Mouse (Mus musculus) heart, adult 2 months (tissue): ENCODE measurements around the gene Tor3a. TPM values are rescaled to one million over a fixed set of nuclear protein-coding genes. Genes with fewer than 3 reads are reported as not detected.
A peak's percentile ranks its signal among the peaks of the same experiment; 100 is the strongest.

ENCODE experiments used
- DNase-seq, 2 experiments: peaks; one replicate each; pipeline ENCODE4 v3.0.0; 2021
- H3K27ac ChIP-seq: fragments of 200-600 bp; 2 replicates; pipeline ENCODE4 v1.8.1; 2022
- H3K27me3 ChIP-seq: fragments of 200-500 bp; 2 replicates; pipeline ENCODE4 v1.6.1; 2012; ENCODE audit warnings: mild to moderate bottlenecking, low read length, inconsistent platforms, mixed read lengths; ENCODE audit not compliant: control insufficient read depth, insufficient read depth
- H3K36me3 ChIP-seq: fragments of 200-500 bp; 2 replicates; pipeline ENCODE4 v1.6.1; 2012; ENCODE audit warnings: low read length, inconsistent platforms; ENCODE audit not compliant: control insufficient read depth, insufficient read depth
- H3K4me1 ChIP-seq: fragments of 200-500 bp; 2 replicates; pipeline ENCODE4 v1.6.1; 2011; ENCODE audit warnings: low read length; ENCODE audit not compliant: control insufficient read depth, insufficient read depth
- H3K4me3 ChIP-seq: fragments of 200-600 bp; 2 replicates; pipeline ENCODE4 v1.8.1; 2022
- H3K79me2 ChIP-seq: fragments of 200-500 bp; replicated peaks from 2 replicates; pipeline ENCODE4 v1.6.1; 2012; ENCODE audit warnings: mild to moderate bottlenecking, inconsistent platforms, low read length, moderate library complexity, mixed read lengths; ENCODE audit not compliant: control insufficient read depth, insufficient read depth
- H3K9ac ChIP-seq: fragments of 200-500 bp; 2 replicates; pipeline ENCODE4 v1.6.1; 2012; ENCODE audit warnings: low read depth, mild to moderate bottlenecking, control low read depth, inconsistent platforms, low read length, mixed read lengths
- CTCF ChIP-seq: fragments of 200-600 bp; IDR thresholded peaks from 2 replicates; pipeline ENCODE4 v1.8.1; 2022; ENCODE audit warnings: antibody characterized with exemption, mild to moderate bottlenecking, moderate library complexity
- EP300 ChIP-seq: fragments of 200-500 bp; IDR thresholded peaks from 2 replicates; pipeline ENCODE4 v1.6.1; 2011; ENCODE audit warnings: low read depth, low read length, control low read depth; ENCODE audit not compliant: insufficient read depth
- POLR2A ChIP-seq: fragments of 200-500 bp; IDR thresholded peaks from 2 replicates; pipeline ENCODE4 v1.6.1; 2011; ENCODE audit warnings: mild to moderate bottlenecking, low read depth, low read length, control low read depth; ENCODE audit not compliant: insufficient read depth
- WGBS: fragments of 180-500 bp; shearing (Covaris S2); methylation state at CpG from one replicate; pipeline ENCODE4 v1.1.7; 2018; 5-methylcytosine and 5-hydroxymethylcytosine counted together
- intact Hi-C: fragments of 180-260 bp; cut with DNase I; formaldehyde crosslinking; loops from one replicate; pipeline ENCODE4 v1.15.1; 2025
- polyA plus RNA-seq: library from polyadenylated mRNA; depleted of rRNA; stranded (reverse); fragments of >200 nt; gene quantifications from 2 replicates; pipeline ENCODE4 v1.2.3, GENCODE M21; 2012
- total RNA-seq, 2 experiments: library from RNA; stranded (reverse); gene quantifications; 2 replicates each; pipeline ENCODE4 v1.2.3; 2021

Tor3a gene
- total and polyA plus RNA-seq, 3 experiments, result 8.3 to 11.6 (median 8.9) TPM

GRCm38 (mm10) chr1:156676171-156676570 is 2.0 kb upstream of the Tor3a start:
- TF ChIP-seq EP300 (peak; percentile 67; the same call in 1 of the 2 replicates), CTCF (peak; percentile 96), POLR2A (no peak)
- Histone ChIP-seq H3K36me3 (no peaks in the 10 kb centered on the region), H3K4me1 (0 out of 2 replicates have a peak, but pooled peaks cover 3% of the 10 kb centered on the region), H3K27me3 (no peaks in the 10 kb centered on the region), H3K9ac (no peak overlapping the region), H3K79me2 (no peaks in the 10 kb centered on the region), H3K4me3 (no peak overlapping the region), H3K27ac (no peak overlapping the region)
- peak; percentile 66 to 78 for DNase-seq
- 26% methylated on average over 12 of the region's 12 CpGs for WGBS
- intact Hi-C loops, result loop anchor here (1.0 to 5.0 kb wide), 2 partner anchors 36 to 139 kb away; no protein-coding TSS in a partner anchor

GRCm38 (mm10) chr1:156673476-156674194 is 521 bp downstream of the Tor3a start:
- WGBS, result under 1% methylated on average over 29 of the region's 29 CpGs
- Histone ChIP-seq H3K27ac (peak overlapping the region; percentile 88), H3K4me3 (peak overlapping the region; percentile 74), H3K4me1 (peaks cover 4% of the 10 kb centered on the region), H3K79me2 (no peaks in the 10 kb centered on the region), H3K9ac (peak overlapping the region; percentile 77), H3K27me3 (no peaks in the 10 kb centered on the region), H3K36me3 (no peaks in the 10 kb centered on the region)
- intact Hi-C loops, result loop anchor here (2.0 kb wide), 1 partner anchor 17 kb away; no protein-coding TSS in a partner anchor
- DNase-seq, result peak; percentile 60 to 65
- TF ChIP-seq EP300 (no peak), POLR2A (no peak), CTCF (no peak)

- H3K9ac ChIP-seq, result peak overlapping the region; percentile 77
- no peaks in the 10 kb centered on the region for H3K79me2 ChIP-seq
- H3K4me3 ChIP-seq, result peak overlapping the region; percentile 74
- intact Hi-C loops, result loop anchor here (2.0 kb wide), 1 partner anchor 16 kb away; no protein-coding TSS in a partner anchor
- peaks cover 4% of the 10 kb centered on the region for H3K4me1 ChIP-seq
- no peak for TF ChIP-seq POLR2A
- TF ChIP-seq EP300, result no peak
- TF ChIP-seq CTCF, result no peak
- H3K27ac ChIP-seq, result peak overlapping the region; percentile 88
- 24% methylated on average over 14 of the region's 14 CpGs for WGBS
- DNase-seq, result peak in 1 of 2 experiments; percentile 21
- H3K36me3 ChIP-seq, result no peaks in the 10 kb centered on the region
- H3K27me3 ChIP-seq, result no peaks in the 10 kb centered on the region
Measured at GRCm38 (mm10) chr1:156672720-156673475, 1.3 kb downstream of the Tor3a start.

DNA sequence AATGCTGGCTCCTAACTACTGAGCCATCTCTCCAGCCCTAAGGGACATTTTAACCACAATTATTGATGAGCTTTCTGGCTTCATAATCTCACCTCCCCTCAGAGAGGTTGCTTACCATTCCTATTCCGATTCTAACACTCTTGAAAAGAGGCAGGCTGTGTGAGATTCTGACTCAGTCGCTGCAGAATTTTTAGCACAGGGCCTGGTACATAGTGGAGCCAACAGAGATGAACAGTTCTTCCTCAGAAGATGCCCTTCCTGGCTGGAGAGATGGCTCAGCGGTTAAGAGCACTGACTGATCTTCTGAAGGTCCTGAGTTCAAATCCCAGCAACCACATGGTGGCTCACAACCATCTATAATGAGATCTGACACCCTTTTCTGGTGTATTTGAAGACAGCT is 2.2 kb downstream of the Tor3a start:
- intact Hi-C loops, result loop anchor here (2.0 kb wide), 1 partner anchor 15 kb away; no protein-coding TSS in a partner anchor
- Histone ChIP-seq H3K4me1 (peaks cover 4% of the 10 kb centered on the region), H3K4me3 (no peak overlapping the region), H3K9ac (no peak overlapping the region), H3K27ac (no peak overlapping the region), H3K79me2 (no peaks in the 10 kb centered on the region), H3K27me3 (no peaks in the 10 kb centered on the region), H3K36me3 (no peaks in the 10 kb centered on the region)
- DNase-seq, result no peak
- no peak for TF ChIP-seq POLR2A
- TF ChIP-seq CTCF, result no peak
- TF ChIP-seq EP300, result no peak
- 91% methylated on average over 3 of the region's 3 CpGs for WGBS

DNA sequence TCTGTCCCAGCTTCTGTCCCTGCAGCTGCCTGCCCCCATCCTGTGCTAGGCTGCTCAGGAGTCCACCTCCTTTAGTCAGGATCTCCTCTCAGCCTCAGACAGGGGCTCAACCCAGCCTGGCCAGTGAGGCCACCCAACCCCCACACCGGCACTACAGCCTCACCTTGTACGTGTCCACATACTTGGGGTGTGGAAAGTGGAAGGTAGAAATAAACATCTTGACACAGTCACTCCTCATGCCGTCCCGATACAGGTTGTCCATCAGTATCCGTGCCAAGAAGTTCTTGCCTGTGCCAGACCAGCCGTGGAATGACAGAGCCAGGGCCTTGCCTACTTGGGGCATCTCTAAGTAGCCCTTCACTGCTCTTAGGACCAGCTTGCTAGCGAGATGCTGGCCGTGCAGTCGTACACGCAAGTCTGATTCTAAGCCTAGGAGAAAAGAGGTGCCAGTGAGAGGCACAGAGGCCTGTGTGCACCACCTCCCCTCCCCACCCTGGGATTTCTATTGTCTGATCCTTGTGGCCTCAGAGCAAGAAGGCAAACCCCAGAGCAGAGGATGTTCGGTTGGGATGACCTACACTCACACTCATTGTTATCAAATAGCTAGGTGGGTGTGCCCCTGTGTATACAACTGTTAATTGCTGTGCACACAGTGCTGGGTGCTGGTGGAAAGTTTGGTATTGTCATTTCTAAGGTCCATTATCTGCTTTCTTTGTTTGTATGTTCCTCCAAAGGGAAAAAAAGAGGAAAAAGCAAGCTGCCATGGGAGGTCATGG is 4.8 kb downstream of the Tor3a start:
- Histone ChIP-seq H3K4me3 (no peak overlapping the region), H3K79me2 (no peaks in the 10 kb centered on the region), H3K4me1 (peaks cover 4% of the 10 kb centered on the region), H3K27ac (no peak overlapping the region), H3K9ac (no peak overlapping the region), H3K36me3 (no peaks in the 10 kb centered on the region), H3K27me3 (no peaks in the 10 kb centered on the region)
- 68% methylated on average over 11 of the region's 11 CpGs for WGBS
- intact Hi-C loops, result no loop called here
- TF ChIP-seq POLR2A, result no peak
- no peak for TF ChIP-seq EP300
- TF ChIP-seq CTCF, result no peak
- DNase-seq, result no peak

DNA sequence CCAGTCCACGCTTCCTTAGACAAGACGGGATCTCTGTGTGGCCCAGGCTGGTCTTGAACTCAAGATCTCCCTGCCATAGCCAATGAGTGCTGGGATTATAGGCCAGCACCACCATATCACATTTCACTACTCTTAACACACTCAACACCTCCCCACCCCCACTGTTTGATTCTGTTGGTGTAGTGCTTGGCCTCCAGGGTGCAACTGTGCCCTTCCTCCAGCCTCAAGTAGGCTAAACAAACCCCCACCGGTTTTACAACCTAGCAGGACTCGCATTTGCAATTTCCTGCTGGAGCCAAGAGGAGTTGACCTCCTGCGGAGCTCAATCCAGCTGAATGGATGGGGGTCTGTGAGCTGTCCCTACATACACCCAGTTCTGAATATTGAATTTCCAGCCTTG is 5.6 kb downstream of the Tor3a start:
- H3K27ac ChIP-seq, result no peak overlapping the region
- TF ChIP-seq CTCF (no peak), EP300 (no peak), POLR2A (no peak)
- no peak overlapping the region for H3K4me3 ChIP-seq
- no peaks in the 10 kb centered on the region for H3K27me3 ChIP-seq
- no peak for DNase-seq
- no peaks in the 10 kb centered on the region for H3K79me2 ChIP-seq
- H3K9ac ChIP-seq, result no peak overlapping the region
- intact Hi-C loops, result no loop called here
- peaks cover 4% of the 10 kb centered on the region for H3K4me1 ChIP-seq
- 70% methylated on average over 5 of the region's 5 CpGs for WGBS
- no peaks in the 10 kb centered on the region for H3K36me3 ChIP-seq
